16 mouse cellular contexts compared by ENCODE assay signal in genomic region chr16:62922245-62922644, GRCm38 (mm10).
A peak's percentile ranks its signal among the peaks of the same experiment; 100 is the strongest.
DNase-seq lines count a peak whose midpoint lies in the region; ATAC-seq and TF ChIP-seq lines count a peak whose summit lies in the region.
"Had no signal": no experiment of that assay in that cellular context is flagged by ENCODE, and none has a peak within 500 bp of the region (broad histone marks: within the 10 kb centered on the region; RNA-seq: fewer than 3 reads in every experiment).

No protein-coding gene starts in this region.

- intact Hi-C loops in left cerebral cortex, postnatal 25 days (cut with DNase I) = no loop called here

- peak; percentile 11 for DNase-seq in adrenal gland, postnatal 14 days
- no peak for DNase-seq in adrenal gland, postnatal 4 days (ENCODE audit: low spot score in 2 of 2)
- peak; percentile 91 for DNase-seq in liver, adult 2 months (ENCODE audit: extremely low read depth, low read depth, low spot score)
- DNase-seq in liver = no peak
- DNase-seq in embryo, embryonic 9.5 days (ENCODE audit: extremely low spot score) = peak; percentile 47
- no peak for DNase-seq in heart, adult 18-20 months
- DNase-seq in left cerebral cortex, postnatal 25 days (ENCODE audit: low spot score in 2 of 2) = no peak
- DNase-seq: cerebellum, postnatal 36 days; gastrocnemius, postnatal 14 days; kidney, postnatal 10 days; layer of hippocampus, postnatal 36 days; right cerebral cortex, postnatal 25 days had no signal

- H3K27ac ChIP-seq in liver, adult 2 months (replicated peaks; ENCODE audit: insufficient read depth, low read depth, low read length) = no peak overlapping the region; the same call in 1 of the 2 replicates
- H3K27ac ChIP-seq in liver, embryonic 15.5 days (replicated peaks) = no peak overlapping the region
- H3K27ac ChIP-seq: heart, embryonic 13.5 days; hindbrain, embryonic 15.5 days had no signal

- no peak for TF ChIP-seq CTCF in liver, adult 2 months (IDR thresholded peaks at IDR 0.05; ENCODE audit: low read depth, low read length)

- no peak overlapping the region for H3K4me3 ChIP-seq in liver, adult 2 months (ENCODE audit: insufficient read depth, low read depth, low read length)
- H3K4me3 ChIP-seq in liver, embryonic 15.5 days (replicated peaks) = no peak overlapping the region
- H3K4me3 ChIP-seq: heart, embryonic 13.5 days; hindbrain, embryonic 15.5 days had no signal

- H3K9ac ChIP-seq in liver, adult 2 months (ENCODE audit: low read depth, low read length) = no peak overlapping the region
- no peak overlapping the region for H3K9ac ChIP-seq in liver, embryonic 15.5 days
- H3K9ac ChIP-seq: heart, embryonic 13.5 days; hindbrain, embryonic 15.5 days had no signal

- H3K27me3 ChIP-seq in liver, adult 2 months (ENCODE audit: control insufficient read depth, insufficient read depth, low read length) = no peaks in the 10 kb centered on the region
- H3K27me3 ChIP-seq in liver, embryonic 15.5 days = no peaks in the 10 kb centered on the region
- H3K27me3 ChIP-seq: heart, embryonic 13.5 days; hindbrain, embryonic 15.5 days; Patski had no signal

- peaks cover 29% of the 10 kb centered on the region for H3K36me3 ChIP-seq in liver, adult 2 months (ENCODE audit: control insufficient read depth, insufficient read depth, low read length)
- no peaks in the 10 kb centered on the region for H3K36me3 ChIP-seq in liver, embryonic 15.5 days (replicated peaks)
- H3K36me3 ChIP-seq: hindbrain, embryonic 15.5 days had no signal

- no peaks in the 10 kb centered on the region for H3K9me3 ChIP-seq in liver, embryonic 15.5 days (replicated peaks)
- H3K9me3 ChIP-seq: heart, embryonic 13.5 days; hindbrain, embryonic 15.5 days had no signal

- H3K4me1 ChIP-seq in liver, adult 2 months (ENCODE audit: control insufficient read depth, insufficient read depth, low read length) = peaks cover 11% of the 10 kb centered on the region
- no peaks in the 10 kb centered on the region for H3K4me1 ChIP-seq in liver, embryonic 15.5 days (replicated peaks)
- H3K4me1 ChIP-seq: heart, embryonic 13.5 days; hindbrain, embryonic 15.5 days had no signal

- no peak overlapping the region for H3K4me2 ChIP-seq in liver, embryonic 15.5 days
- H3K4me2 ChIP-seq: heart, embryonic 13.5 days; hindbrain, embryonic 15.5 days had no signal

- 20% methylated on average over 8 of the region's 8 CpGs for WGBS in liver, adult 2 months
- 59% methylated on average over 8 of the region's 8 CpGs for whole genome bisulfite sequencing in liver, embryonic 15.5 days (ENCODE audit: insufficient replicate concordance)

- H3K79me2 ChIP-seq in liver, adult 2 months (ENCODE audit: control insufficient read depth, insufficient read depth, low read length) = no peaks in the 10 kb centered on the region; the same call in 1 of the 2 replicates

- peak; percentile 58 for ATAC-seq in liver, embryonic 15.5 days (ENCODE audit: insufficient read depth)
- ATAC-seq: Patski had no signal

- no peak for TF ChIP-seq POLR2A in liver, adult 2 months (IDR thresholded peaks at IDR 0.05; ENCODE audit: extremely low read depth, insufficient read depth, low read length)

Comparison
In these comparisons a context has a peak if more than half of its experiments do, and no peak if none do; other contexts are left out.
1. DNase-seq: peak in adrenal gland, postnatal 14 days (single experiment), liver, adult 2 months (single experiment) and embryo, embryonic 9.5 days (single experiment); none in adrenal gland, postnatal 4 days (0 of 2), liver (single experiment), heart, adult 18-20 months (0 of 2) and left cerebral cortex, postnatal 25 days (0 of 2).